In the genomic region with DNA sequence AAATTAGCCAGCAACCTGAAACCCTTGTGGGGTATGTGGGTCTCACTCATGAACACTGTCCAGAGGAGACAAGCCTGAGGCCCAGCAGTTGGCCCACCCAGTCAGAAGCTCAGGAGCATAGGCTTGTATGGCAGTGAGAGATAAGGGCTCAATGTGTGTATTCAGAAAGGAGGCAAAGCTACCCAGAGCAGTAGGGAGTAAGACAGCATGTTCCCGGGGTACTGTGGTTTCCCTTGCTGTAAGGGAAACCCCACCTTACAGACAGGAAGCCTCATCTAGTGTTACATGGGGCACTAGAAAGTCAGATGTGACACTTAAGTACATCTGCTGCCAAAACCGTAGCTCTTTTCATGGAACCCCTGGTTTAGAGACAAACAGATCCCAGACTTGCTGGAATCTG, we compare ENCODE assay signal across 14 mouse cellular contexts.
A peak's percentile ranks its signal among the peaks of the same experiment; 100 is the strongest.
DNase-seq lines count a peak whose midpoint lies in the region; ATAC-seq lines count a peak whose summit lies in the region.
"Had no signal": no experiment of that assay in that cellular context is flagged by ENCODE, and none has a peak within 500 bp of the region (broad histone marks: within the 10 kb centered on the region; RNA-seq: fewer than 3 reads in every experiment).

No protein-coding gene starts in this region.

- H3K36me3 ChIP-seq in heart, embryonic 10.5 days = no peaks in the 10 kb centered on the region
- no peaks in the 10 kb centered on the region for H3K36me3 ChIP-seq in liver, embryonic 11.5 days (ENCODE audit: control insufficient read depth, insufficient read depth, low read length)
- H3K36me3 ChIP-seq: embryonic facial prominence, embryonic 15.5 days; neural tube, embryonic 12.5 days had no signal

- H3K4me1 ChIP-seq in heart, embryonic 10.5 days = peaks cover 74% of the 10 kb centered on the region
- H3K4me1 ChIP-seq in liver, embryonic 11.5 days (replicated peaks; ENCODE audit: control insufficient read depth, insufficient read depth, low read length) = peaks cover 68% of the 10 kb centered on the region

- H3K4me2 ChIP-seq in liver, embryonic 11.5 days = peak overlapping the region; percentile 58
- H3K4me2 ChIP-seq: embryonic facial prominence, embryonic 15.5 days; neural tube, embryonic 12.5 days had no signal

- H3K4me3 ChIP-seq in heart, embryonic 10.5 days = no peak overlapping the region
- H3K4me3 ChIP-seq in liver, embryonic 11.5 days (ENCODE audit: low read depth, low read length) = no peak overlapping the region
- H3K4me3 ChIP-seq: embryonic facial prominence, embryonic 15.5 days; neural tube, embryonic 12.5 days had no signal

- peak overlapping the region; percentile 74 for H3K27ac ChIP-seq in heart, embryonic 10.5 days
- peak overlapping the region; percentile 90 for H3K27ac ChIP-seq in liver, embryonic 11.5 days (ENCODE audit: low read depth, low read length)
- H3K27ac ChIP-seq: embryonic facial prominence, embryonic 15.5 days; hindbrain, postnatal 0 days; macrophage; neural tube, embryonic 12.5 days had no signal

- WGBS in heart, embryonic 10.5 days = 48% methylated on average over 2 of the region's 2 CpGs
- 41% methylated on average over 2 of the region's 2 CpGs for WGBS in liver, embryonic 11.5 days

- DNase-seq in heart, embryonic 10.5 days (ENCODE audit: low spot score) = peak; percentile 90
- DNase-seq in heart, postnatal 10 days = no peak
- peak; percentile 52 for DNase-seq in c-Kit-negative CD71-positive TER-119-positive erythroid progenitor cells, embryonic 14.5 days (ENCODE audit: low read depth, low spot score)
- DNase-seq in liver, embryonic 11.5 days (ENCODE audit: low spot score) = no peak
- DNase-seq in spleen, postnatal 4 days (ENCODE audit: low spot score in 2 of 2) = peak; percentile 48 to 66
- no peak for DNase-seq in urinary bladder, postnatal 14 days (ENCODE audit: low spot score)
- DNase-seq in ovary, postnatal 36 days (ENCODE audit: low spot score) = no peak
- DNase-seq in testis, postnatal 14 days (ENCODE audit: low spot score) = no peak
- DNase-seq: gastrocnemius, postnatal 14 days; layer of hippocampus, postnatal 36 days had no signal

- intact Hi-C loops in heart, postnatal 10 days (cut with DNase I) = no loop called here

- no peaks in the 10 kb centered on the region for H3K9me3 ChIP-seq in heart, embryonic 10.5 days
- no peaks in the 10 kb centered on the region for H3K9me3 ChIP-seq in liver, embryonic 11.5 days (ENCODE audit: control insufficient read depth, low read length)
- H3K9me3 ChIP-seq: embryonic facial prominence, embryonic 15.5 days; neural tube, embryonic 12.5 days had no signal

- ATAC-seq in liver, embryonic 11.5 days (replicated peaks; ENCODE audit: low FRiP score) = peak; percentile 94
- ATAC-seq: hindbrain, postnatal 0 days had no signal

- 0 out of 2 replicates have a peak, but pooled peaks cover 3% of the 10 kb centered on the region for H3K27me3 ChIP-seq in heart, embryonic 10.5 days (ENCODE audit: insufficient read depth, poor library complexity, severe bottlenecking)
- no peaks in the 10 kb centered on the region for H3K27me3 ChIP-seq in liver, embryonic 11.5 days (replicated peaks; ENCODE audit: control insufficient read depth, insufficient read depth, low read length)

- H3K9ac ChIP-seq in liver, embryonic 11.5 days (ENCODE audit: low read depth, low read length) = peak overlapping the region; percentile 52
- H3K9ac ChIP-seq: embryonic facial prominence, embryonic 15.5 days; neural tube, embryonic 12.5 days had no signal

Comparison
In these comparisons a context has a peak if more than half of its experiments do, and no peak if none do; other contexts are left out.
1. DNase-seq: peak in heart, embryonic 10.5 days (single experiment), c-Kit-negative CD71-positive TER-119-positive erythroid progenitor cells, embryonic 14.5 days (single experiment) and spleen, postnatal 4 days (2 of 2); none in heart, postnatal 10 days (0 of 2), liver, embryonic 11.5 days (single experiment), urinary bladder, postnatal 14 days (single experiment), ovary, postnatal 36 days (single experiment) and testis, postnatal 14 days (single experiment).